Mouse (Mus musculus): ENCODE data around the gene Nrxn2. TPM values are rescaled to one million over a fixed set of nuclear protein-coding genes. Genes with fewer than 3 reads are reported as not detected.

The Nrxn2 gene
- polyA plus RNA-seq, 2 experiments = 2.6 to 3.6 TPM

DNA sequence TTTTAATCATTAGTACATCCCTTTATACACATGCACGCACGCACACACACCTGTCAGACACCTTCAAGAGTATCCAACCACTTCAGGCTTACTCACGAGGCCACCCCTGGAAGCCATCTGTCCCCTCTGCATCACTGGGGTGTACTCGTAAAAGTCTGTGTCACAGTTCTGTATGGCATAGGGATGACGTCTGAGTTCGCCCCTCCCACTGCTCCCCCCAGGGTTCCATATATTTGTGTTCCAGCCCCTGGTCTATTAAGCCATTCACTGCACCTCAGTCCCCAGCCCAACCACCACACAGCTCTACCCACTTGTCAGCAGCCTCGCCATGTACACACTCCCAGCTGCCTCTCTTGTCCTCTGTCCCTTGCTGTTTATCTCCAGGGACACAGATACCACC lies 3.5 kb downstream of the Nrxn2 start:
- no peak overlapping the region for H3K9ac ChIP-seq (ENCODE audit: low read depth, low read length, severe bottlenecking)
- no peak overlapping the region for H3K4me2 ChIP-seq (replicated peaks; ENCODE audit: low read depth, low read length, severe bottlenecking)
- no peak for TF ChIP-seq POLR2A (IDR thresholded peaks at IDR 0.05; ENCODE audit: borderline replicate concordance, extremely low read depth, insufficient read depth, insufficient read length)
- 61% methylated on average over 7 of the region's 7 CpGs for WGBS
- H3K27me3 ChIP-seq (ENCODE audit: control insufficient read depth, insufficient read depth, low read length) = peaks cover 59% of the 10 kb centered on the region
- H3K4me3 ChIP-seq (replicated peaks; ENCODE audit: low read length) = no peak overlapping the region
- no peaks in the 10 kb centered on the region for H3K9me3 ChIP-seq (ENCODE audit: control insufficient read depth, low read length)
- peaks cover 4% of the 10 kb centered on the region; the same call in 1 of the 2 replicates for H3K4me1 ChIP-seq (ENCODE audit: control insufficient read depth, insufficient read depth, low read length)
- no peak overlapping the region for H3K27ac ChIP-seq (replicated peaks; ENCODE audit: low read depth, low read length)
- H3K36me3 ChIP-seq (ENCODE audit: control insufficient read depth, insufficient read depth, low read length) = no peaks in the 10 kb centered on the region
- ATAC-seq (ENCODE audit: low FRiP score, low read depth) (no peak), DNase-seq (ENCODE audit: low spot score) (no peak)

DNA sequence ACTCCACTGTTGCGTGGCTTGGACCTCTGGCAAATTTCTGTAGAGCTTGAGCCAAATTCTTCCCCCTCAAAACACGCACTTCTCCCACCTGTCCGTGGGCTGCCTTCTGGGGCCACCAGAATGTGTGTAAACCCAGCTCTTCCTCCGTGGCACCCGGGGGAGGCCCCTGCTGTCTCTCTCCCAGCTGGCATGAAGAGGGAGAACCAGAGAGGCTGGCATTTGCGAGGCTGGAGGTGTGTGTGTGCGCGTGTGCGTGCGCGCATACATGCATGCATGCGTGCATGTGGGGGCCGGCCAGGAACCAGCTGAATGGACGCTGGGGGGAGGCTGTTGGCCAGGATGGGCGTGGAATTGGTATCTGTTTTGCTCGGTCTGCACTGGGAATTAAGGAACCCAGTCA lies 4.7 kb downstream of the Nrxn2 start:
- DNase-seq (ENCODE audit: low spot score) = no peak
- TF ChIP-seq POLR2A (IDR thresholded peaks at IDR 0.05; ENCODE audit: borderline replicate concordance, extremely low read depth, insufficient read depth, insufficient read length) = no peak

DNA sequence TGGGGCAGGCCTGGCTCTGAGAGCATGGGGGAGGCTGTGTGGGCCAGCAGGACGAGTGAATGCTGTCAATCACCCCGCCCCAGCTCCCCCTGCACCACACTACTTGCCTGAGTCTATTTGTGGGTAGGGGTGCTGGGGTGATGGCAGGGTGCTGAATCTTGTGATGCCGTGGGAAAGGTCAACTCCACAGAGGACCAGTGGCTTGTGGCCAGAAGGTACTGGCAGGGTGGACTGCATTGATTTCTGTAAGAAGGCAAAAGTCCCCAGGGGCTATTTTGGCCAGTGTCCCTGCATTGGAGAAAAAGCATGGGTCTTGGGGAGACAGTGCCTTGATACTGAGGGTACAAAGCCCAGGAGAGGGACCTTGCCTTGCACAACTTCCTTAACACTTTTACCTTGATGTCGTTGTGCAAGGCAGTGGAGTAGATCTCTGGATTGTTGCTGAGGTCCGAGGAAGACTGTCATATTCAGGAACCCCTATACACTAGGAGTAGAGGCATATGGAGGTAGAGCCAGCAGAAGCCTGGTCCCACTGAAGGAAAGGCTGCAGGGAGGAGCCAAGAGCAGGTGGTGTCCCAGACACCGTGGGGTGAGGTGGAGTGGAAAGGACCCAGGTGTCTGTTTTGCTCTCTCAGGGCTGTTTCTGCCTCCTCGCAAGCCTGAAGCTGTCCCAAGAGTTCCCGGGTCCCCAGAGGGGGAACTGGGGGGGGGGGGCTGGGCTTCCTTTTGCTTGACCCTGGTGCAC lies 5.8 kb downstream of the Nrxn2 start:
- H3K27me3 ChIP-seq (ENCODE audit: control insufficient read depth, insufficient read depth, low read length) = peaks cover 66% of the 10 kb centered on the region
- no peak overlapping the region for H3K4me3 ChIP-seq (replicated peaks; ENCODE audit: low read length)
- WGBS = 59% methylated on average over 8 of the region's 8 CpGs
- ATAC-seq (ENCODE audit: low FRiP score, low read depth) (no peak), DNase-seq (ENCODE audit: low spot score) (no peak)
- no peak overlapping the region for H3K27ac ChIP-seq (replicated peaks; ENCODE audit: low read depth, low read length)
- peaks cover 11% of the 10 kb centered on the region for H3K4me1 ChIP-seq (ENCODE audit: control insufficient read depth, insufficient read depth, low read length)
- H3K9ac ChIP-seq (ENCODE audit: low read depth, low read length, severe bottlenecking) = no peak overlapping the region
- no peaks in the 10 kb centered on the region for H3K9me3 ChIP-seq (ENCODE audit: control insufficient read depth, low read length)
- H3K4me2 ChIP-seq (replicated peaks; ENCODE audit: low read depth, low read length, severe bottlenecking) = no peak overlapping the region
- no peak for TF ChIP-seq POLR2A (IDR thresholded peaks at IDR 0.05; ENCODE audit: borderline replicate concordance, extremely low read depth, insufficient read depth, insufficient read length)
- no peaks in the 10 kb centered on the region for H3K36me3 ChIP-seq (ENCODE audit: control insufficient read depth, insufficient read depth, low read length)

More for the DNA sequence above, 4.7 kb downstream of the Nrxn2 start:
- Histone ChIP-seq H3K9ac (ENCODE audit: low read depth, low read length, severe bottlenecking) (no peak overlapping the region), H3K9me3 (ENCODE audit: control insufficient read depth, low read length) (no peaks in the 10 kb centered on the region), H3K4me3 (replicated peaks; ENCODE audit: low read length) (no peak overlapping the region), H3K27ac (replicated peaks; ENCODE audit: low read depth, low read length) (no peak overlapping the region), H3K36me3 (ENCODE audit: control insufficient read depth, insufficient read depth, low read length) (no peaks in the 10 kb centered on the region), H3K4me2 (replicated peaks; ENCODE audit: low read depth, low read length, severe bottlenecking) (no peak overlapping the region), H3K4me1 (ENCODE audit: control insufficient read depth, insufficient read depth, low read length) (peaks cover 5% of the 10 kb centered on the region), H3K27me3 (ENCODE audit: control insufficient read depth, insufficient read depth, low read length) (peaks cover 66% of the 10 kb centered on the region)
- 81% methylated on average over 16 of the region's 16 CpGs for WGBS
- no peak for ATAC-seq (ENCODE audit: low FRiP score, low read depth)

DNA sequence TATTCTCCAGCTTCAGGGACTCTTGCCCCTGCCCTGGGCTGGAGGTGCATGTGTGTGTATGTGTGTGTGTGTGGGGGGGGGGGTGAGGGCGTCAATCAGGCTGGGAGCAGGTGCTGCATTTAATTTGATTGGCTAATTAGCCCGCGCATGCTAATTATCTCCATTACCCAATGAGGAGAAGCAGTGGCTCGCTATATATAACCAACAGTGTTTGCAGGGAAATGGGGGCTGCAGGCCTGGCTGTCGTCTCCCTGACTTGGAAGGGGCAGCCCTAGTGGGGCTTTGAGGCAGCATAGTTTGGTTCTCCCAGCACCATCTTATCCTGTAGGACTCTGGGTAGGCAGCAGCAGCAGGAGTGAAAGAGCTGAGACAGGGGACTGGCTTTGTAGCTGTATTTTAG lies 7.1 kb downstream of the Nrxn2 start:
- no peak for TF ChIP-seq POLR2A (IDR thresholded peaks at IDR 0.05; ENCODE audit: borderline replicate concordance, extremely low read depth, insufficient read depth, insufficient read length)
- no peak overlapping the region for H3K4me3 ChIP-seq (replicated peaks; ENCODE audit: low read length)
- ATAC-seq (ENCODE audit: low FRiP score, low read depth) (no peak), DNase-seq (ENCODE audit: low spot score) (no peak)
- H3K9me3 ChIP-seq (ENCODE audit: control insufficient read depth, low read length) = no peaks in the 10 kb centered on the region
- H3K27ac ChIP-seq (replicated peaks; ENCODE audit: low read depth, low read length) = no peak overlapping the region
- H3K4me1 ChIP-seq (ENCODE audit: control insufficient read depth, insufficient read depth, low read length) = peaks cover 11% of the 10 kb centered on the region
- 39% methylated on average over 4 of the region's 5 CpGs for WGBS
- H3K27me3 ChIP-seq (ENCODE audit: control insufficient read depth, insufficient read depth, low read length) = peaks cover 65% of the 10 kb centered on the region
- no peak overlapping the region for H3K9ac ChIP-seq (ENCODE audit: low read depth, low read length, severe bottlenecking)
- no peaks in the 10 kb centered on the region for H3K36me3 ChIP-seq (ENCODE audit: control insufficient read depth, insufficient read depth, low read length)
- no peak overlapping the region for H3K4me2 ChIP-seq (replicated peaks; ENCODE audit: low read depth, low read length, severe bottlenecking)

DNA sequence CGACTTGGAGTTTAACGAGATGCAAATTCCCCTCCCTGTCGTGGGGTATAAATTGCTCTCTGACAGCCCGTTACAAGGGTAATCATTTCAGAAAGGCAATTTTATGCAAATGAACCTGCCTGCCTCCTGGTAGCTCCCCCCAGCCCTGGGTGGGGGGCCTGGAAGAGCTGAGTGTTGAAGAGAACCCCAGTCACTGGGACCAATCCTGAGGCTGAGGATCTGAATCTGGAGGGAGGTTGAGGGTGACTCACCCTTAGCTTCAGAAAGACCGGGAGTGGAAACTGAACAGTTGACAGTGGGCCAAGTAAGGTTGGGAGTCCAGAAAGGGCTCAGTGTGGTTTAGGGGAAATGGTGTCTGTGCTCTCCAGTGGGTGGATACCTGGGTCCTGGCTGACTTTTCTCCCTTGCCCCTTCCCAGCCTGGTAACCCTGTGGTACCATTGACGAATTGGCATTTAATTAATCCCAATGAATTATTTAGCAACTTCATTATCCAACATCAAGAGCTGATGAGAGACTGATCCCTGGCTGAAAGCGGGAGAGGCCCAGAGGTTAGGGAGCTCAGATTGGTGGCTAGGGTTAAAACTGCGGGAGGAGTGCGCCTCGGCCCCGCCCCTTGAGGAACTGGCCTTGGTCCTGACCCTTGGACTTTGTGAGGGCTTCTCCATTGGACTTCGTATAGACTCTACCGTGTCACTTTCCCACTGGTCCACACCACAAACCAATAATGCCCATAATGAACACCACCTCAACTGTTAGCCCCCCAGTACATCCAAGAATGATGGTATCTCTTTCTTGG lies 8.4 kb downstream of the Nrxn2 start:
- H3K9me3 ChIP-seq (ENCODE audit: control insufficient read depth, low read length) = no peaks in the 10 kb centered on the region
- peaks cover 62% of the 10 kb centered on the region for H3K27me3 ChIP-seq (ENCODE audit: control insufficient read depth, insufficient read depth, low read length)
- ATAC-seq (ENCODE audit: low FRiP score, low read depth) (no peak), DNase-seq (ENCODE audit: low spot score) (peak; percentile 50)
- peaks cover 11% of the 10 kb centered on the region for H3K4me1 ChIP-seq (ENCODE audit: control insufficient read depth, insufficient read depth, low read length)
- no peak overlapping the region for H3K27ac ChIP-seq (replicated peaks; ENCODE audit: low read depth, low read length)
- no peak overlapping the region for H3K4me2 ChIP-seq (replicated peaks; ENCODE audit: low read depth, low read length, severe bottlenecking)
- H3K9ac ChIP-seq (ENCODE audit: low read depth, low read length, severe bottlenecking) = no peak overlapping the region
- no peak for TF ChIP-seq POLR2A (IDR thresholded peaks at IDR 0.05; ENCODE audit: borderline replicate concordance, extremely low read depth, insufficient read depth, insufficient read length)
- no peaks in the 10 kb centered on the region for H3K36me3 ChIP-seq (ENCODE audit: control insufficient read depth, insufficient read depth, low read length)
- no peak overlapping the region for H3K4me3 ChIP-seq (replicated peaks; ENCODE audit: low read length)
- WGBS = 18% methylated on average over 13 of the region's 13 CpGs

Data from limb, embryonic 14.5 days (tissue).